Mouse (Mus musculus) yolk sac, embryonic 10.5 days (tissue): ENCODE measurements around the gene Stpg4.

Source experiments
- DNase-seq: peaks from one replicate; pipeline ENCODE4 v3.0.0-alpha.2; 2017; ENCODE audit warnings: low spot score

Stpg4 gene

DNA sequence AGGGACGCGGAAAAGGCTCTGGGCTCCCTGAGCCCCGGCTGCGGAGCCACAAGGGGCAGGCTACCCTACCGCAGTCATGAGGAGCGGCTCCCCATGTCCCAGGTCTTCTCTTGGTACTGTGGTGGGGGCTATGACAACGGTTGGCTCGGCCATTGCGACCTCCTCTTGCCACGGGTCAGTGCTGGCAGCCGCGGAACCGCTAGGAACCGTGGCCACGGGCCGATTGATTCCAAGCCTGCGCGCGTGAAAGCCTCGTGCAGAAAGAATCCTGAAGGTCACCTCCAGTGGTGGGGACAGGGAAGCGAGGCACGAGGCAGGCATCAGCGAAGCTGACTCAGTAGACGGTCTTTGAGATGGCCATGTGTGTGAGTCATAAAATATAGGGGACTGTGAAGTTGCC is at the start of gene Stpg4:
Gene Stpg4 (minus strand): TSS at position 231 of the 400 bp plus-strand sequence.
- DNase-seq, result no peak

DNA sequence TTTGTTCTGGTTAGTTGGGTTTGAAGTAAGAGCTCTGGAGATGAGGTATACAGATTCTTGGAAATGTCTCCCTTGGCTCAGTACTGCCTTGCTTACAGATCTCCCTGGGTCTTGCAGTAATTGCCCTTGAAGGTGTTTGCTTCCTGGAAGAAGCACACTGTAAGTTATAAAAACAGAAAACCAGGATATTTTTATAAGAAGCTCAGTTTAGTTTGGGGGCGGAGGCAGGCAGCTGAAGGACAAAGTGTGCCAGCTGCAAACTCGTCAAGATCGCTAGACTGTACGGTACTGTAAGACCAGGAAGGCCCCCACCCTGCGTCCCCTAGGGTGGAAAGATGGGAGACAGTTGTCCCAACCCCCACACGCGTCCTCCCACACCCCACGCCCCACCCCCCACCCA is 47.8 kb upstream of the Stpg4 start:
- no peak for DNase-seq

DNA sequence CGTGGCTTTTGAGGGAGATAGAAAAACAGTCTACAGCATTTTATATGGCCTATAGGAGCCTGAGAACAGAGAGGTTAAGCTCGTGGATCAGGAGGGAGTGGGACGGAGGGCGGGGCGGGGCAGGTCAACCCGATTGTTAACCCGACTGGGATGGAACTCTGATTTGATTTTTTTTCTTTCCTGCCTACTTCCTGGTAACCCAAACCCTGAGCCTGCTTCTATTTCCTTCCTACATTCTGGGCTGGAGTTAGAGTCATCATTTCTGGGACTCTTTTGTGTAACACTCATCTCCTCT is 46.9 kb upstream of the Stpg4 start:
- DNase-seq, result no peak

DNA sequence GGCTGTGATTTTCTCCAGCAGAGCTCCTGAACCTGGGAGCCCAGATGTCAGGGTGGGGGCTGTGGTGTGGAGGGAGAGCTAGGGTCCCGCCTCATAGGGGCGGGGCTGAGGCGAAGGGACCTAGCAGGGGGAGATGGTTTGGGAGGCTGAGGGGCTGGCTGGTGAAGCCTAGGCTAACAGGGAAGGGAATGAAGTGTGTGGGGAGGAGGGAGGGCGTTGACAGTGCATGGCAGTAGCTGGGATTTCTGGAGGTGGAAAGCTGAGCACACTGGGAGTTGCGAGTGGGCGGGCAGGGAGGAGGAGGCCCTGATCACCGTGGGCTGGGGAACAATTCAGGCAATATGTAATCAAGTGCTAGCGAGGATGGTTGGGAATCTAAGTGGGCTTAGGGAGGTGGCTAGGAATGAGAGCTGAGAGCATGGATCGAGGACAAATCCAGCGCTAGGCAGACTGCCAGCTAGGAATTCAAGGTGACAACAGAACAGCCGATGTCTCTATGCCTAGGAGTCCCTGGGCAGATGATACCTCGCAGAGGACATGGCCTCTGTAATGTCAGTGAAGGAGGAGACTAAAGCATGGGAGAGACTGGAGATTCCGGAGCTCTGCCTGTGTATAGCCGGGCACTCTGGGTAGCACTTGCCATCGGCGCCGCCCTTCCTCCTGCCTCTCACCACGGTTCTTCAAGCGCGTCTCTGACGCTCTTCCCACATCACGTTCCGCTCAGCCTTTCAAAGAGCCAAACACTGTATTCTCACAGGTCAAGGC is 46.4 kb upstream of the Stpg4 start:
- DNase-seq, result no peak

DNA sequence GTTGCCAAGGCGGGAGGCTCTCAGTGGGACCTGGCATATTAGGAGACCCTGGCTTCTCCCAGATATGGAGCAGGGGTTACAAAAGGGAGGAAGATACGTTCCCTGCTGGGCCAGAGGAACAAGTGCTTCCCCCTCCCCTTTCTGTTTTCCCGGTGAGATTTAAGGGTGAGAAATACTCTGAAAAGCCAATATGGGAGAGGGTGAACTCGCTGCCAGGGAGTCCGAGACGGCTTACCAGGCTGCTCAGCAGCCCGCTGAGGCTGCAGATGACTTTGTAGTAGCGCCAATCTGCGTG is 45.8 kb upstream of the Stpg4 start:
- no peak for DNase-seq

DNA sequence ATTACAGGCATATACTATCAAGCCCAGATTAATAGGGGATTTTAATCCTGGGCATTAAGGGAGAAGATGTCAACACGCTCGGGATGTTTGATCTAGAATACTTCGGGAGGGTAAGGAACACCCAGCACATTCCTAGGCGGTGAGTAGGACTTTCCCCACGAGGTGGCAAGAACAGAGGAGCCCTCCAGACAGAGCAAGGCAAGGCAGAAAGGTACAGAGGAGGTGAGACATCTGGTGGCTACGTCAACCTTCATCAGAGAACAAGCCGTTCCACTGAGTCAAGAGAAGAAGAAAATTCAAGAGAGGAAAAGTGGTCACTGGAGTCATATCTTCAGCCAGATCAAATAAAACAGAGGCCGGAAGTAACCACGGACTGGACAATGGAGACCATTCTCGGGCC is 45.3 kb upstream of the Stpg4 start:
- DNase-seq, result no peak

DNA sequence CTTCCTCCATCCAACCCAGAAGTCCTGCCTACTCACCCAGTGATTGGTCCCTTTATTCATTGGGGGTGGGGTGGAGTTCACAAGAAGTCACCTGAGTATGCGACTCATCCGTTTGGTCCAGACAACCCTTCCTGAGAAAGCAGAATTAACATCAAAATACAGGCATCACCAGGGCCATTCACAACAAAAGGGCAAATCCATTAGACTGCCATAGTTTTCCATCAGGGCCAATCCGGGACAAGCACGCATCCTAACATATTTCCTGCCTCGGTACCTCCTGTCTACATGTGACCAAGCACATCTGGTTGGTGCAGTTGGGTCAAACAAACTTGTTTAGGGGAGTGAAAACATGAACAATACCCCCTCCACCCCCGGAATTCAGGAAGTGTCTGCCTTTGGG is 44.1 kb upstream of the Stpg4 start:
- no peak for DNase-seq

DNA sequence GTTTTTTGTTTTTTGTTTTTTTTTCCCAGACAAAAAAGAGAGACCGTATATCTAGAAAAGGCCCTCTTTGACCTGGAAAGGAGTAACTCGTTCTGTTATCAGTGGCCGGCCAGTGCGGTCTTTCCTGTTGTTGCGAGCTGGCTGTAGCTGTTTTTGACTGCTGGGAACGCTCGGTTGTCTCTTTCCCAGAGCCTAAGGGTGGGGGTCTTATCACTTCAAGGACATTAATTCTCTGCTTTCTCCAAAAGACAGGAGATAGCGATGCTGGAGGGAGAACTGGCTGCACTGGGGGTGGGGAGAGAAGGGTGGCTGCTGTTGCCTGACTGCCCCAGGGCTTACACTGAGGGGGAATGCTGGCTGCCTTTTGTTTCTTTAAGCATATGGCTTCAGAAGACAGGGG is 43.3 kb upstream of the Stpg4 start:
- no peak for DNase-seq

DNA sequence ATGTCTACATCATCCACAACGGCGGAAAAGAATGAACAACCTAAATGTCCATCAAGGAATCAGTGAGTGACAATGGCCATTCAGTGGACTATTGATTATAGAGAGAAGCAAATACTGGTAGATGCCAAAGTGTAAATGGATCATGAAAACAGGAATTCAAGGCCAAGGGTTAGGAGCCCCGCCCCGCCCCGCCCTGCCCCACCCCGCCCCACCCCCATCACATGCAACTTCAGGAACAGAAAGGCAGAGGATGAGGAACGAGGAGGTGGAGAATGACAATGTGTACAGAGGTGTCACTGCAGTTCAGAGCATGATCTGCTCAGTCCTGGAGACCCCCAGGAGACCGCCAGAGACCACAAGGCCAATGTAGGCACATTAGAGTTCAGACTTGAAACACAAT is 42.7 kb upstream of the Stpg4 start:
- DNase-seq, result no peak

DNA sequence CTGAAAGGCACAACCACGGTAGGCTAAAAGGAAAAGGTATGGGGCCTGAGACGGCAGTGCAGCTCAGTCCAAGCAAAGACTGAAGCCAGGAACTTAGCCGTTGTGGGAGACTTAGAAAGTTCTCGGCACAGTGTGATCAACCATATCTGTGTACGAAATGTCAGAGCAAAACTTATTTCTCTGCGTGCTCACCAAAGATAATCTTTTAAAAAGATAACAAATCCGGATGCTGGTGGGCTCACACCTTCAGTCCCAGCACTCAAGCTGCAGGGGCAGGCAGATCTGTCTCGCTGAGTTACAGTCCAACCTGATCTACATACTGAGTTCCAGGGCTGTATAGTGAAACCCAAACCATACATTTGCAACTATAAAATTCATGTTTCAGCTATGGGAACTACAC is 41.9 kb upstream of the Stpg4 start:
- DNase-seq, result no peak

DNA sequence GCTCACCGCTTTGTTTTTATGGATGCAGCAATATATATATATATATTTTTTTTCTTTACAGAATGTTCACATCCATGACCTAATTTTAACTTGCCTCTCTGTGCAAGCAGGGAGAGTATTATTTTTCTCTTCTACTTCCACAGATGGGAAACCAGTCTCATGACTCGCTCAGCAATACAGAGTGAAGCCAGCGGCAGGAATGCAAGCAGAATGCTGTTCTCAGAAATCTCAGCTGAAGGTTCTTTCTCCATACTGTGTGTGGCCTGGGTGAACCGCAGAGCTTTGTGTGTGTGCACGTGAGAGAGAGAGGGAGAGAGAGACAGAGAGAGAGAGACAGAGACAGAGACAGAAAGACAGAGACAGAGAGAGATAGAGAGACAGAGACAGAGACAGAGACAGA is 41.1 kb upstream of the Stpg4 start:
- DNase-seq, result no peak

DNA sequence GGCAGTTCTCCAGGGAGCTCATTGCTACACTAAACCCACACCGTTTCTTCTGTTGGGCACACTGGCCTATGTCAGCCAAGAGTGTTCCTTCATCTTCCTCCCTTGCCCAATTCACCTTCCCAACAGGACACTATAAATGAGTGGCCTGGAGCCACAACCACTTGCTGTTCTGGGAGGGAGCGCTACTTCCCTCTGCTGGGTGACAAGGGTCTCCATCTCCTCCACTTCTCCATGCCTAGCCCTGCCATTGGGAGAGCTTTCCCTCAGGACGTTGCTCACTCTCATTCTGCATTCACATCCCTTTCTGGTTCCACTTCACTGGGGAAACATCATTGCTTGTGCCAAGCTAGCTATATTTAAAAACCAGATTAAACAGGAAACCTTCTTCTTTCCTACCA is 34.0 kb upstream of the Stpg4 start:
- DNase-seq, result no peak

DNA sequence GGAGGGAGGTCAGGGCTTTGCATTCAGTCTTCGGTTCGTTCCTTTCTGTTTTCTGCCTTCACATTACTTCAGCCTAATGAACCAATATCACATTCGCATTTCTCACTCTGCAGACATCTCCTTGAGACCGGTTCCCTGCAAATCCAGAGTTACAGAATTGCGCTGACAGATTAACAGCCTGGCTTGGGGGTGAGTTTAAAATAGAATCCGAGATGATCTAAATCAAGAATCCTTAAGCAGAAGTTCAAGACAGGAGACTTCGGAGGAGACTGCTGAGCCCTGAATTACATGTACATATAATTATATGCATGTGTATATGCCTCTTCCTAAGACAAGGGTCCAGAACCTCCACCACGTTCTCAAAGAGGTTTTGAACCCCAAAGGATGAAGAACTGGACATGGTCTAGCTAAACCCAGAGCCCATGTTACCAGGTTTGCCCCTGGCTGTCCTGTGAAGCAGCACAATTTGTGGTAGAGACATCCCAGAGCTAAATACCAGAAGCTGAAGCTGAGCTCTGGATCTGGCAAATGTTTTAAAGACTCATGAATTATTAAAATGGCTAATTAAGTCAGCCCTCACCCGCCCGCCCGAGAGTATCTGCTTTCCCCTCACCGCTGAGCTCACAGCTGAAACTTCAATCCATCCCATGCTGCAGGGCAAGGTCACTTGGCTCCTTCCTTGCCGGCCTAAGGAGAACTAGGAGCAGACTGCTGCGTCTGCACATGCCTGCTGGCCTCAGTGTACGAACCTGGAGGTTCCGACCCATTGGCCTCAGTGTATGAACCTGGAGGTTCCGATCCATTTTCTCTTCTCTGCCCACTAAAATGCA is 33.3 kb upstream of the Stpg4 start:
- DNase-seq, result no peak

DNA sequence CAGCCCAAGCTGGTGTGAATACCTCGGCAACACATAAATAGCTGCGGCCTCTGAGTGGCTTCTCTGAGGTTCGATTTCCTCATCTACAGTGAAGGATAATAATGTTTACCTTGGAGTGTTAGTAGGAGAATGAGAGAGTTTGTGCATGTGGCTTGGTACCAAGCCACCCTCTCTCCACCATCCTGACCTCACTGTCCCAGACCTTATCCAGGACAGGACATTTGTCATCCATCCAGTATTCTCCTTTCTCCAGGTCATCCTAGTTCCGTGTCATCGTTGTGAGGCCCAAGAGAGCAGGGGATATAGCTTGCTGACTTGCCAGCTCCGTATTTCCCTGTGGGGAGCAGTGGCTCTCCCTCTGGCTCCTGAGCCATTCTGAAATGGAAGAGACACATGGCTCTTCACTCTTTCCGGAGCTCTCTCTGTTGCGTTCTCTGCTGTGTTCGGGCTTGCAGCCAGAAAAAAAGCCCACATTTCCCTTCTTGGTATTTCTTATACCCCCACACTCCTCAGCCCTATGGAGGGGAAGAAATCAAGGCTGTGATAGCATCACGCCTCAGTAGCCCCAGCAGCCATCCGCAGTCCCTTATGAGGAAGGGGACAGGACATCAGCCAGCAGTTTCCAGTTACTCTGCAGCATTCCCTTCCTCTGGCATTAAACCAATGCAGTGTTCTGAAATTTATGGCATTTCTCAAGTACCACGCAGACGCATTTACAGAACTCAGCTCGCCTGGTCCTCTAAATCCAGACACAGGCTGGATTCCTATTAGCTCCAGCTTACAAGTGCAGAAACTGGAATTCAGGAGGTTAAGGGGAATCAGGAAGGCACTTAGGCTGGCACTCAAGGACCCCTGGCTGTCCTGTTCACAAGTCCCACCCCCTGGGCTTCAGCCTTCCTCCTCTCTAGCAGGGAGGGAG is 32.5 kb upstream of the Stpg4 start:
- peak; percentile 37 for DNase-seq

DNA sequence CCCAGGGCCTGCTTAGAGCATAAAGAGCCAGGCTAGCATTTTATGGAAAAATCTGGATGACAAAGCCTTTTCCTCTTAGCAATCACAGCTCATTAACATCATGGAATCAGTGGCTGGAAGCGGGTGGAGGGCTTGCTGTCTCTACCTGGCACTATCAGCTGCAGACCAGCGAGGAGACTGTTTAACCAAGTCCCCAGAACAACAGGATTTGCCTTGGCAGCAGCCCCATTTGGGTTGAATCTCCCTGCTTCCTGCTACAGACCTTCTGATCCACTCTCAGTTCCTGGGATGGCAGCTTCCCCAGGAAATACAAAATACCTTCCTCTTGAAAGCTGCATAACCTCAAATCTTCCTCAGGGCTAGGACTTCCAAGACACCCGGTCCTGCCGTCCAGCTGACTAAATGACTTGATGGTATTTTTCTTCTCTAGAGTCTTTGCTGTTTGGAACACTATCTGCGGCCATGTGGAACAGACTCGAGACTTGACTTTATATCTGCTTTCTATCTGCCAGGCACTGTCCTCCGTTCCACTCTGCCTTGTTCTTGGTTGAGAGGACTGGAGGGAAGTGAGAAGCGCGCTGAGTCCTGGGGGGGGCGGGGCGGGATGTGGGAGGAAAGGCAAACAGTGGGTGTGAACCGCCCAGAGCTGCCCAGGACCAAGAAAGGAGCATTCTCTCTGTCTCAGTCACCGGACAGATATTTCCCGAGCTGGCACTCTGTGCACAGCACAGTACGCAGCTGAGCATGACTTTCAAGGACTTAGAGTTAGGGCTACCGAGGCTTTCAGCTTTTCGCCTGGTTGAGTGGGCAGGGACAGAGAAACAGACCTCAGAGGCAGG is 31.6 kb upstream of the Stpg4 start:
- peak; percentile 52 for DNase-seq

DNA sequence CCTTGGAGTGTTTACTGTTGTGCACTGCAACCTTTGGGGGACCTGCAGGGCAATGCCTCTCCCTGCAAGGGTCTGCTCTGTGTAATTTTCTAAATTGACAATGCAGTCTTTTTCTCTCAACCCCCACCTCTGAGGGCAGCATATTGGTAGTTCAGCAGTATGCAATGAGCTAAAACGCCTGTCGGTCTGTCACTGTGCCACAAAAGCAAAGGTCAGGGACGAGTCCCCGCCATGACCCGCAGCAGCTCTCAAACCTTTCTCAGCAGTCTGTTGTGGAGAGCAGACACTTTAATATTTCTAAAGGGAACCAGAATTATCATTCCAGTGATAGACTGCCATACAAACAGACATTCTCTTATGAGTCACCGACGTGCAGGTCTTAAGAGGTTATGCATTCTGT is 30.4 kb upstream of the Stpg4 start:
- no peak for DNase-seq

DNA sequence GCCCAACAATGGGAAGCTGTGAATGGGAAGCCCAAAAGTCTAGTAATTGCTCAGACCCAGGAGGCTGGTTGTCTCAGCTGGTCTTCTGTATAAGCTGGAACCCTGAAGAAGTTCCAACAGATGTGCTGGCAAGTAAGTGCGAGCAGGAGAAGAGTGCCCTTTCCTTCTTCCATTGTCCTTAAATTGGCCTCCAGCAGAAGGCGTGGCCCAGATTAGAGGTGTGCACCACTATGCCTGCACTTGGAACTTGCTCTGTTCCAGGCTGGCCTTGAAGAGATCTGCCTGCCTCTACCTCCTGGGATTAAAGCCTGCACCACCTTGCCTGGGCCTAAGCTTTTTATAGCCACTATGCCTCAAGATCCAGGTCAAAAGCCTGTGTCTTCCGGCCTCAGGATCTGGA is 26.6 kb upstream of the Stpg4 start:
- no peak for DNase-seq

DNA sequence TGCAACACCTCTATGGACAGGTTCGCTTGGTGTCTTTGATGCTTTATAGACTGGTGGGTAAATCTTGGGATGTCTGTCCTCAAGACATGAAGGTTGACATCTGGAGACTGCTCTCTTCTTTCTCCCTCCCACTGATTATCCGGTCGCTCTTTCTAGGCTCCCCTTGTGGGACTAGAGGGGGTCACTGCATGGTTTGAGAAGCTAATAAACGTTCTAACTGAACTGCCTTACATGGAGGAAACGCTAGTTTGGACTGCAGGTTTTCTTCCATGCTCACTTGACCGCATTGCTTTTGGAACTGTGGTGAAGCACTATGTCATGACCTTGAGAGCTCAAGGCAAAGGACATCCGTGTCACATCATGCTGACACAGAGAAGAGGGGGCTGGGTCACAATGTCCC is 25.8 kb upstream of the Stpg4 start:
- no peak for DNase-seq

DNA sequence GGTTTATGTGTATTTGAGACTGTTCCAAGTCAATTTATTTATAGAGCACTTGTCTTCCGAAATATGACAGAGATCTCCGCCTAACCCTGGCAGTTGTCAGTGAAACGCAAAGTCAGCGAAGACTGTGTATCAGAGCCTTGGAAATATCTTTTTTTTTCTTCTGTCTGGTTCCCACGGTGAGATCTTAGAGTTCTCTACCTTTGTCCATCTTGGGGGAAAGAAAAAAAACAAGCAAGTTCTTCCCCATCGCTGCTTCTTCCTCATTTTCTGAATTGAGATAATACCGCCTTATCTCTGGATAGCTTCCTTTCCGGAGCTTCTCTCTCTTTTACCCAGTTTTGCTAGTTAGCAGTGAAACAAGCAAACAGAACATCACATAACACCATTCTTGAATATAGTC is 21.3 kb upstream of the Stpg4 start:
- DNase-seq, result no peak

DNA sequence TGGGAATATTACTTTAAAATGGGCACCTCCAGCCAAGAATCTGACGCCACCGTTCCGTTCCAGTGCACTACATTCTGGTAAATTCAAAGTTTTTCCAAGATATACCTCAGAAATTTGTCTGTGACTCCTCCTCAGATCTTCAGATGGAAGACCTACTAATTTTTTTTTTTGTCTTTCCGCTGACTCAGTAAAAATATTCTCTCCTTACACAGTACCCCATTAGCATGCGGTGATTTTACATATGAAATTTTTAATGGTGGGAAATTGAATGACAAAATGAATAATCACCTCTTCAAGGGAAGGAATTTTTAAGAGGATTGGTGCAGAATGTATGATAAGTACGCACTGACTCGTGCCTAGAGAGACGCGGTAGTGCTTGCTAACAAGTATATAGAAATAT is 20.8 kb upstream of the Stpg4 start:
- DNase-seq, result no peak

DNA sequence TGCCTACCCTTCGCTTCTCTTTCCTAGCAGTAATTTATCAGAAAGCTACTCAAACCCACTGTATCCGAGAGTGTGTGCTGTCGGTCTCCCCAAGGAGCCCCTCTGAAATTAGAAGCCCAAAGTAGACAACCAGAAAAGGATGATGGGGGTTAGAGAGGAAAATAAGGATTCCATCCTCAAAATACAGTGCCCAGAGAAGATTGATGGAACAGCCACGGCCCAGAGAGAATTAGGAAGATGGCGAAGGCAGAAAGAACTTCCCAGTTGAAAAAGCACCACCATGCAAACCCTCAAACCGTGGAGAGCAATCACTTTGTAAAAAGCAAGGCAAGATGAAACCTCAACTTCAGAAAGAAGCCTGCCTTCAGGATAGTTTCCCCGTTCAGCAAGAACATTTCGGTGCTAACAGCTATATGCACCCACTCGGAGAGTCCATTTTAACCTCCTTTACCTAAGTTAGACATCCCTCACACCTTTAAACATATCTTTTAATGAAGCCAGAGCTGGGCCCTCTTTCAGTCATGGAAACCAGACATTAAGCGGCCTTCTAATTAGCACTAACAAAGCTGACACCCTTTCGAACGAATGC is 20.2 kb upstream of the Stpg4 start:
- DNase-seq, result no peak
